Mouse (Mus musculus): Measurements from ENCODE around the gene Syngr2.

DNA sequence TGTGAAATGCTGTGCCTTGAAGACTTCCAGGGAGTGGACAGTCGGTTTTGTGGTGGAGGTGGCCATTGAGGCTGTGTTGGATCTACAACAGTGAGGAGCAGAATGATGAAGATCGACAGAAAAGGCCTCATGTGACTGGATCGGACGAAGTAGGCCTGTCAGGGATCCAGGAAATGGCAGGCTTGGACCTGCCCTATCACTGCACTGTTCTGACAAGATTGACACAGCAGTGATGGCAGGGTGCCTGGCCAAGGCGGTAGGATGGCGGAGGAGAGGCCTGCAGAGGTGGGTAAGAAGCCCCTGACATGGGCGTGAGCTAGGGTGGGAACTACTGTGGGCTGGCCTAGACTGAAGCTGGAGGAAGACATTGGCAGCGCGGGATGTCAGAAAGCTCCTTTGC, 45.1 kb upstream of the Syngr2 start:
- TF ChIP-seq CTCF (IDR thresholded peaks at IDR 0.05; ENCODE audit: low read depth) (no peak), EP300 (IDR thresholded peaks at IDR 0.05; ENCODE audit: low read depth) (no peak)
